Mouse (Mus musculus) liver, adult 2 months (tissue): ENCODE measurements at regions not wholly inside any gene's neighbourhood (a gene's known extent, or its start where the extent isn't known, plus 50 kb on each side); places are given as distances from the start of the nearest gene placed in this dataset.

Experiments used
- CTCF ChIP-seq: fragments of 200-500 bp; IDR thresholded peaks from 2 replicates; pipeline ENCODE4 v1.5.1; 2011; ENCODE audit warnings: low read depth, low read length, control low read depth
- POLR2A ChIP-seq: fragments of 200-500 bp; IDR thresholded peaks from 2 replicates; pipeline ENCODE4 v1.6.1; 2011; ENCODE audit warnings: low read length, control low read depth; ENCODE audit not compliant: insufficient read depth; ENCODE audit errors: extremely low read depth

DNA sequence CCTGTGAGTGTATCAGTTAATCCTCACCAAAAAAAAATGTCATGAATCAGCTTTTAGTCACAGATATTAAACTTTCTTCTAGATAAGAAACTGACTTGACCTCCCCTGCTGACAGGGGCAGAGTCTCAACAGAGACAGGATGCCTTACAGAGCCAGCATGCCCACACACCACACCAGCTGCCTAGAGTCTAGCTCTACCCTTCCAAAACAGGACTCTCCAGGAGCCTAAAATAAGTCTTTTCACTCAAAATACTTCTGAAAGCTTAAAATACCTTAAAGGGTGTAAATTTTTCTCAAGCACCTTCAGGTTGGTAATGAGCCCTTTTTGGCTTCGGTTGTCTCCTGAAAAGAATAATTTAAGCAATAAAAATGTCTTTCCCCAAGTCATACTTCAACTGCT, 373.7 kb upstream of the Rack1 start:
- no peak for TF ChIP-seq POLR2A
- TF ChIP-seq CTCF = no peak
